Mouse (Mus musculus) midbrain, postnatal 0 days (tissue): ENCODE measurements around the gene Supt3. TPM values are rescaled to one million over a fixed set of nuclear protein-coding genes. Genes with fewer than 3 reads are reported as not detected.

Experiments used
- ATAC-seq: fragments of 200-750 bp; cut with Nextera tagmentation; 2 replicates; pipeline ENCODE4 v1.8.0; 2017; ENCODE audit warnings: moderate number of reproducible peaks, mild to moderate bottlenecking, moderate TSS enrichment, moderate library complexity; ENCODE audit not compliant: low FRiP score
- DNase-seq: peaks from one replicate; pipeline ENCODE4 v3.0.0-alpha.2; 2015; ENCODE audit warnings: low spot score
- H3K27ac ChIP-seq: fragments of 300-500 bp; sonication (generic); 2 replicates; pipeline ENCODE4 v1.5.1; 2014; ENCODE audit warnings: low read depth, mild to moderate bottlenecking, low read length, mixed read lengths
- H3K27me3 ChIP-seq: fragments of 300-500 bp; sonication (generic); 2 replicates; pipeline ENCODE4 v1.6.1; 2014; ENCODE audit warnings: low read length, control low read depth, mixed read lengths; ENCODE audit not compliant: insufficient read depth
- H3K36me3 ChIP-seq: fragments of 300-500 bp; sonication (generic); 2 replicates; pipeline ENCODE4 v1.6.1; 2014; ENCODE audit warnings: low read length, control low read depth, mixed read lengths; ENCODE audit not compliant: insufficient read depth
- H3K4me1 ChIP-seq: fragments of 300-500 bp; sonication (generic); 2 replicates; pipeline ENCODE4 v1.6.1; 2014; ENCODE audit warnings: mild to moderate bottlenecking, control low read depth, antibody characterized with exemption, low read length, mixed read lengths; ENCODE audit not compliant: insufficient read depth
- H3K4me2 ChIP-seq: fragments of 300-500 bp; sonication (generic); 2 replicates; pipeline ENCODE4 v1.6.1; 2014; ENCODE audit warnings: low read depth, mild to moderate bottlenecking, low read length, mixed read lengths; ENCODE audit not compliant: poor library complexity, severe bottlenecking
- H3K4me3 ChIP-seq: fragments of 300-500 bp; sonication (generic); 2 replicates; pipeline ENCODE4 v1.5.1; 2014; ENCODE audit warnings: low read depth, mild to moderate bottlenecking, low read length, moderate library complexity
- H3K9ac ChIP-seq: fragments of 300-500 bp; sonication (generic); replicated peaks from 2 replicates; pipeline ENCODE4 v1.6.1; 2014; ENCODE audit warnings: mild to moderate bottlenecking, low read length, moderate library complexity, mixed read lengths; ENCODE audit not compliant: poor library complexity, severe bottlenecking
- H3K9me3 ChIP-seq: fragments of 300-500 bp; sonication (generic); 2 replicates; pipeline ENCODE4 v1.6.1; 2016; ENCODE audit warnings: low read length, control low read depth
- CTCF ChIP-seq: IDR thresholded peaks from 2 replicates; pipeline ENCODE4 v1.5.1; 2016; ENCODE audit warnings: antibody characterized with exemption, mild to moderate bottlenecking
- WGBS: fragments of 180-500 bp; shearing (Covaris S2); extraction: QIAGEN DNeasy Blood & Tissue Kit; methylation state at CpG from one replicate; pipeline ENCODE4 v1.1.7; 2014; 5-methylcytosine and 5-hydroxymethylcytosine counted together
- polyA plus RNA-seq: library from polyadenylated mRNA; unstranded; fragments of >200 nt; fragmentation: Nextera tagmentation; extraction: Ambion mirVana; gene quantifications from 2 replicates; pipeline ENCODE4 v1.2.1, GENCODE M21; 2015
- total RNA-seq: library from RNA; depleted of rRNA; stranded (reverse); fragments of >200 nt; gene quantifications from 2 replicates; pipeline ENCODE4 v1.2.3, GENCODE M21; 2014

Gene Supt3
- total and polyA plus RNA-seq, 2 experiments from 2014 or later, result 5.7 to 23.3 TPM

- Histone ChIP-seq H3K9me3 (no peaks in the 10 kb centered on the region), H3K27me3 (no peaks in the 10 kb centered on the region), H3K4me3 (no peak overlapping the region), H3K36me3 (no peaks in the 10 kb centered on the region), H3K4me2 (no peak overlapping the region), H3K27ac (no peak overlapping the region), H3K4me1 (no peaks in the 10 kb centered on the region), H3K9ac (no peak overlapping the region)
- DNase-seq (no peak), ATAC-seq (no peak)
- TF ChIP-seq CTCF, result no peak
- WGBS, result 83% methylated on average over 1 of the region's 1 CpGs
Observed at GRCm38 (mm10) chr17:44831201-44831600, 54.2 kb downstream of the Supt3 start.

DNA sequence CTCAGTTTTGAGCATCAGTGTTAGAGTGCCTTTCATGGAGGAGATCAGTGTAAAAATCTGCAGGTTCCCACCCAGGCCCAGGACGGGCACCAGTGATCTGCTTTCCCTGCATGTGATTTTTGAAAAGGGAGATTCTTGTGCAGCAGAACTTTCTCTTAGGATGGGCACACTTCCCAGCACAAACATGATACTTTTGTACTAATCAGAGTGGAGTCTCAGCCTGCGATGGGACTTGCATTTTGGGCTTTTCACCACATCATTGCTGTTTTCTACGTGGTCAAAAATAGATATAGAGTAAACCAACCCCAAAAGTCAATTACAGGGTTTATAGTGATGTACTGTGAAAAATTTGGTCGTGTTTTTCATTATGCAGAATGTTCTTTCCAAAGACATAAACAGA lies 65.2 kb downstream of the Supt3 start:
- no peaks in the 10 kb centered on the region for H3K27me3 ChIP-seq
- H3K4me3 ChIP-seq, result no peak overlapping the region
- no peak for ATAC-seq
- H3K9me3 ChIP-seq, result no peaks in the 10 kb centered on the region
- DNase-seq, result no peak
- no peak overlapping the region for H3K27ac ChIP-seq
- WGBS, result 78% methylated on average over 4 of the region's 4 CpGs
- no peaks in the 10 kb centered on the region for H3K36me3 ChIP-seq
- TF ChIP-seq CTCF, result no peak
- no peaks in the 10 kb centered on the region for H3K4me1 ChIP-seq
- H3K9ac ChIP-seq, result no peak overlapping the region
- no peak overlapping the region for H3K4me2 ChIP-seq

DNA sequence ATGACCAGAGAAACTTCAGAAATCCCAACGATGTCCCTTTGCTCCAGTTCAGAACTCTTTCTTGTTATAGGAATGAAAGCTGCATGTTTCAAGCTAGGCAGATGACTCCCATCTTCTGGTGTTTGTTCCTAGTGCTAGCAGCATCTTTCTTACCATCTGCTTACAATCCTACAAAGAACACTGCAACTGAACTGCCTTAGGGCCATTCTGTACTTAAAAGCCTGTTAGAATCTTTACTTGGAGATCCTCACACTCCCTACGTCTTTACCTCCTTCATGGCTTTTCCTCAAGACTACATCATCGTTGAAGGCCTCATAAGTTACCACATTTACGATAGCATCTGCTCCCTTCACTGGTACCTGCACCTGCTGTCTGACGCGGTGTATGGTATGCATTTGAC lies 86.2 kb downstream of the Supt3 start:
- Histone ChIP-seq H3K4me2 (no peak overlapping the region), H3K9me3 (no peaks in the 10 kb centered on the region), H3K36me3 (no peaks in the 10 kb centered on the region), H3K27me3 (no peaks in the 10 kb centered on the region), H3K4me3 (no peak overlapping the region), H3K27ac (no peak overlapping the region), H3K4me1 (no peaks in the 10 kb centered on the region), H3K9ac (no peak overlapping the region)
- WGBS, result 93% methylated on average over 6 of the region's 6 CpGs
- DNase-seq, result no peak
- no peak for TF ChIP-seq CTCF
- ATAC-seq, result no peak

DNA sequence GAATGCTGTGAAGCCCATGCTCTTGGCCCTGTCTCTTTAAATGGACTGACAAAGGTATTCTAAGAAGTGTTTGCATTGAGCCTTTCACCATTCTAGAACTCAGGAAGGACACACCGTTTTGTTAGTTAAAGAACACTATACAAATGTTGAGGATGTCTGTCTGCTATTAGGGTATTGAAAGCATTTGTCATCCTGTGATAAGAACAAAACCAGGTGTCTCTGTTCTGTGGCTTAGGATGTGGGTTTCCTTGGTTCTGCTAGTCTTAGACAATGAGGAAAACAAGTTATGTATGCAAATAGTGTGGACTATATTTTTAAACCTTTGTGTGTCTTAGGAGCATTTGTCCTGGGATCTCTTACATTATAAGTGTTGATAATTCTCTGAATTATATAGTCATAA lies 116.6 kb downstream of the Supt3 start:
- no peak for TF ChIP-seq CTCF
- H3K4me1 ChIP-seq, result no peaks in the 10 kb centered on the region
- no peaks in the 10 kb centered on the region for H3K27me3 ChIP-seq
- H3K4me3 ChIP-seq, result no peak overlapping the region
- 68% methylated on average over 1 of the region's 1 CpGs for WGBS
- H3K36me3 ChIP-seq, result no peaks in the 10 kb centered on the region
- DNase-seq (no peak), ATAC-seq (no peak)
- no peaks in the 10 kb centered on the region for H3K9me3 ChIP-seq
- no peak overlapping the region for H3K27ac ChIP-seq
- H3K4me2 ChIP-seq, result no peak overlapping the region
- no peak overlapping the region for H3K9ac ChIP-seq

- no peak for DNase-seq
- H3K9me3 ChIP-seq, result no peaks in the 10 kb centered on the region
- H3K27ac ChIP-seq, result no peak overlapping the region
- ATAC-seq, result no peak
- H3K9ac ChIP-seq, result no peak overlapping the region
- 82% methylated on average over 4 of the region's 4 CpGs for WGBS
- H3K4me2 ChIP-seq, result no peak overlapping the region
- no peaks in the 10 kb centered on the region for H3K27me3 ChIP-seq
- H3K4me1 ChIP-seq, result no peaks in the 10 kb centered on the region
- no peak overlapping the region for H3K4me3 ChIP-seq
- no peaks in the 10 kb centered on the region for H3K36me3 ChIP-seq
- TF ChIP-seq CTCF, result no peak
Observed at GRCm38 (mm10) chr17:44943536-44944090, 166.7 kb downstream of the Supt3 start.

DNA sequence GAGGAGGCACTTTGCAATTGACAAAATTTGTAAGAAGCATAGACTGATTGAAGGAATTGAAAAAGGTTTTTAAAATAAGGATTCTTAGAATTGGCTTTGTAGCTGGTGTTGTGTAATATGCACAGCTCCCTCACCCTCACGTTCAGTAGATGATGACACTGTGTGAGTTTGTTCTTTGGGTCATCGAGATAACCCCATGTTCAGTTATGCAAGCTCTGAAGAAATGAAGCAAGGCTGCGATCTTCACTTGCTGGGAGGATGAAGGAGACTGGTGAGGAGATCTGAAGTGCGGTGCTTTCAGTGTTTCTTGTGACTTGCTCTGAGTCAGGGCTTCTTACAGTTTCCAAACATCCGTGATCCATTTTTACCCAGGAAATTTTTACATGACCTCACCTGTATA lies 168.4 kb downstream of the Supt3 start:
- H3K36me3 ChIP-seq, result no peaks in the 10 kb centered on the region
- no peak overlapping the region for H3K9ac ChIP-seq
- no peak for DNase-seq
- H3K4me3 ChIP-seq, result no peak overlapping the region
- ATAC-seq, result no peak
- TF ChIP-seq CTCF, result no peak
- H3K27ac ChIP-seq, result no peak overlapping the region
- 96% methylated on average over 5 of the region's 5 CpGs for WGBS
- H3K27me3 ChIP-seq, result no peaks in the 10 kb centered on the region
- H3K4me2 ChIP-seq, result no peak overlapping the region
- H3K9me3 ChIP-seq, result no peaks in the 10 kb centered on the region
- H3K4me1 ChIP-seq, result no peaks in the 10 kb centered on the region
